Mouse (Mus musculus): ENCODE results near the gene Olfr1191-ps1.
"Not testable (repeated sequence)": the region's sequence is repeated elsewhere in the genome, so short reads cannot be mapped to it uniquely, and the experiment has no call there.

Olfr1191-ps1 gene

DNA sequence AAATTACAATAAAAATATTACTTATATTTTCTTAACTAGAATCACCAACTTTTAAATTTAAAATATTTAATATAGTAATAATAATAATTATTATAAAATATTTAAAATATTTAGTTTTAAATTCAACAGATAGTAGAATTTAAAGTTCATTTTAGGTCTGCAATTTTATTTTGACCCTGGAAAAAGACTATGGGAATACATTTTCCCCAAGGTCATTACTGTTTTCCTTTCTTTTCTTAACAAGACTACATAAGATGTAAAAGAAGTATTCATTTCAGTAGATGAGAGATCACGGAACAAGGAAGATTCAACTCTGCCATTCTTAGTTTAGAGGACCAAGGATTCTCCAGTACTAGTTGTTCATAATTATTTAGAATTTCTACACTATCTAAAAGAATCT is at the start of gene Olfr1191-ps1:
Gene Olfr1191-ps1, plus strand, starts transcription at position 301 of the 400 bp plus-strand sequence.
- not testable (repeated sequence) for DNase-seq

DNA sequence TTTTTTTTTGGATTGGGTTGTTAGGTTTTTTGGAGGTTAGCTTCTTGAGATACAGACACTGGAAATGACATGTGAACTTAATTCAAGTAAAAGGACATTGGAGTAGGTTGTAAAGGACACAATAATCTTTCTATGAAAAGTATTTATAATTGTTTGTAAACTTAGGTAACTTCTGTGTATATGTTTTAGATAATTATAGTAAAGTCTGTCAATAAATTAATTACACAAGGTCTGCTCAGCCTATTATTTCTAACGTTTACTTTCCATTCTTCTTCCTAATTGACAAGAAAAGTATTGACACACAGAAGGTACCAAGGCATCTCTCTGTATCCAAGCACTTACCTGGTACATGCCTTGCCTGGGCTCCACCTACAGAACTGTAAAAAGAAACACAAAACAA is 7.9 kb downstream of the Olfr1191-ps1 start, which contains the start of gene Olfr1192-ps1:
Gene Olfr1192-ps1, plus strand, starts transcription at position 301 of the 400 bp plus-strand sequence.
- no peak for DNase-seq

DNA sequence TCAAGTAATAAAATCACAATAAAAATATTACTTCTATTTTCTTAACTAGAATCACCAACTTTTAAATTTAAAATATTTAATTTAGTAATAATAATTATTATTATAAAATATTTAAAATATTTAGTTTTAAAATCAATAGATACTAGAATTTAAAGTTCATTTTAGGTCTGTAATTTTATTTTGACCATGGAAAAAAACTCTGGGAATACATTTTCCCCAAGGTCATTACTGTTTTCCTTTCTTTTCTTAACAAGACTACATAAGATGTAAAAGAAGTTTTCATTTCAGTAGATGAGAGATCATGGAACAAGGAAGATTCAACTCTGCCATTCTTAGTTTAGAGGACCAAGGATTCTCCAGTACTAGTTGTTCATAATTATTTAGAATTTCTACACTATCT is 35.0 kb downstream of the Olfr1191-ps1 start, which contains the start of gene Olfr1193:
Gene Olfr1193, plus strand, starts transcription at position 301 of the 400 bp plus-strand sequence.
- not testable (repeated sequence) for DNase-seq

DNA sequence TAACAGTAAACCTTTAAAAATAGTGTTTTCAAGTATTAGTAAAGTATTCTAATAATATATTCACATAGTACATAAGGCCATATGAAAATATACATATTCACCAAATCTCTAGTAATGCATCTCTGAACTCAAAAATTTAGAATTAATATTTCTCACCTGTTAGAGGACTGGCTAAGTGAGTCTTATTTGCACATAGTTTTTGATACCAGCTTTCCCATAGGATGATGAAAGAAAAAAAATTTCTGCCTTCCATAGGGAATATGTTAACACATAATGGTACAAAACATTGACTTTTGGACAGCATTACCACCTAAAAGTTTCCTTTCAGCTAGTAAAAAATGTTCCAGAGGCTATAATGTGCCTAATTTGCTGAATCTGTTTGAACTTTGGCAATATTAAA is 48.7 kb downstream of the Olfr1191-ps1 start, which contains the start of gene Olfr1195:
Gene Olfr1195, minus strand, starts transcription at position 101 of the 400 bp plus-strand sequence.
- no peak for DNase-seq
